Mouse (Mus musculus) kidney, adult 2 months (tissue): ENCODE results near the gene Eif4e1b.

Source experiments
- CTCF ChIP-seq: fragments of 200-500 bp; conservative IDR thresholded peaks from 2 replicates; pipeline ENCODE4 v1.5.1; 2011; ENCODE audit warnings: low read depth, mild to moderate bottlenecking, control low read depth, low read length, moderate library complexity, mixed read lengths; ENCODE audit not compliant: insufficient read depth, insufficient read length
- POLR2A ChIP-seq: fragments of 200-500 bp; IDR thresholded peaks from one replicate; pipeline ENCODE4 v1.6.1; 2011; ENCODE audit warnings: low read depth, low read length, control low read depth

DNA sequence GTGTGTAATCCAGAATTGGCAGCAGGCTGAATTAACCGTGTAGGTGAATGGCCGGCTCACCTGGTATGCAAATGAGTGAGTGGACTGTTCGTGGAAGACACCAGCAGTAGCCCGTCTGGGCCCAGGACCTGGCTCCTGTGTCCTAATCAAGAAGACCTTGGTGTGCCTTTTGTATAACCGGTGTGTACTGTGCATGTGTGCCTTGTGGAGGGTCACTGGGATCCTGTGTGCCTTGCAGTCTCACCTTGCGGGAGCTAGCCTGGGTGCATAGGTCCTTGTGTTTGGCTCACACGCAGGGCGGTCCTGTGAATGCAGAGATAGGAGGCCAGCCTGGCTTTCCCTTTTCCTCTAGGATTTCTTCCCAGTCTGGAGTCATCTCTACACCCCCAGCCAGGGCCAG is 35.6 kb upstream of the Eif4e1b start:
- TF ChIP-seq POLR2A (no peak), CTCF (no peak)
